Mouse (Mus musculus): Measurements from ENCODE around the gene Atp1b1.

The Atp1b1 gene

GRCm38 (mm10) chr1:164440230-164440629 is 17.9 kb downstream of the Atp1b1 start:
- DNase-seq (ENCODE audit: low read depth), result no peak

- no peak for DNase-seq (ENCODE audit: low read depth)
These were observed 21.4 kb downstream of the Atp1b1 start for GRCm38 (mm10) chr1:164436749-164437148.

DNA sequence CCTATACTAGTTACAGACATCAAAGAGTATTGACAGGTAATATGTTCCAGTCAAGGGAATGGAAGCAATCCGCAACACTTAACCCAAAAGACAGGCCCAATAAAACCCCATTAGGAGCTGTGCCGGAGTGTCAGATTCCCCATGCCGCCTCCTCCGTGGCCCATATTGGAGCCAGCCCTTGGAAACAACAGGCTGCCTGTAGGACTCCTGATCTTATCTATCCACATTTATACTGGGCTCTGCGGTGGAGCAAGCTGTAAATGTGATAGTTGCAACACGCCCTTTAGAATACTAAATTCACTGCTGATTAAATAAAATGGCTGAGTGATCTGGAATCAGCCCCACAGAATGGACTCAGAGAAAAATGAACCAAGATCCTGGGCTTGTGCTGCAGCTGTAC is 24.1 kb downstream of the Atp1b1 start:
- no peak for DNase-seq (ENCODE audit: low read depth)

DNA sequence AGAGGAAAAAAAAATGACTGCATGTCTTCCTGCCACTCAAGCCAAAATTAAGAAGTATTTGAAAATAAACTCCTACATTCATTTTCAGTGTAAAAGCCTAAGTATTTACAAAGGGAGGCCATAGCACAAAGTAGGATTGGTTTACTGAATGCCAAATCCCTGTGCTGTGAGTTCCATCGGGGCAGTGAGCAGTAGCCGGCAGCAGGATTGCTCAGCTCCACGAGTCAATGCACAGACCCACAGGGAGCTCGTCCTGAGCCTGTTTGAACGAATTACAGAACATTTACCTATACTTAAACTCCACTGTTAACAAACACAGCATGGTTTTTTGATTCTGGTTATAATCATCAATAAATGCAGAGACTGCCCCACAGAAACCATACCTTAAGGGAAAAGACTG is 25.5 kb downstream of the Atp1b1 start:
- DNase-seq (ENCODE audit: low read depth), result no peak

- DNase-seq (ENCODE audit: low read depth), result no peak
These were observed 29.5 kb downstream of the Atp1b1 start for GRCm38 (mm10) chr1:164428644-164429043.

GRCm38 (mm10) chr1:164427777-164428176 is 30.4 kb downstream of the Atp1b1 start:
- no peak for DNase-seq (ENCODE audit: low read depth)

DNA sequence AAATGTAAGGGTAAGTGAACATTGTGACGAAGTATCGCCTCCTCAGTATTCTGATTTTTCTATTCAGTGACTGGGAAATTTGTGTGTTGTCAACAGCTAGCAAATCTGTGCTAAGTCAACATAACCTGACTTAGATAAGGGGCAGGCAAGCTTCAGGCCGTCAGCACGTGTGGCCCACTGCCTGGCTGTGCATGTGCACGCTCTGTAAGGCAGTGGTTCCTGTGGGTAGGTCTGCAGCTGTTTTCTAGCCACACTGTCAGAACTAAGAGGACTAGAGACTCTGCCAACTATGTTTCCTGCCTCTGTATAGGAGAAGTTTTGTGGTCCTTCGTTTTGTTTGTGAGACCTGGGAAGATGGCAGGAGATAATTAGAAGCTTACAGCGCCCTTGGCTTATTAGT is 31.9 kb downstream of the Atp1b1 start:
- no peak for DNase-seq (ENCODE audit: low read depth)

- DNase-seq (ENCODE audit: low read depth), result no peak
These were observed 37.4 kb downstream of the Atp1b1 start for GRCm38 (mm10) chr1:164420623-164421354.

DNA sequence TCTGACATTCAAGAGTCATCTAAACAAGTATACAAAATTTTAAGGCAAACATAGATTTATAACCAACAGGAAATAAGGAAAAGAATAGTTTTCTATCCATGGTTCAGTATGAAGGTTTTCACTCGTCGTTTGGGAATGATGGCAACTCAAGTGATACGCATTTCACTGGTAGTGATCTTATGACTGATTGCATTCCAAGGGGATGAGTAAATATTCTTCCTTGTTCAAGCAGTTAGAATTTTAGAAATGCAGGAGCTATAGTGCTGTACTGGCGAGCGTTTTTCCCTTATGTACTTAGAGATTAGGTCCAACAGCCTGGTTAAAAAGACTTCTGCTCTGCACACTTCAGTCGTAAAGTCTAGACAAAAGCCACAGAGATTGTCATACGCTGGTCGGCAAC is 38.8 kb downstream of the Atp1b1 start:
- no peak for DNase-seq (ENCODE audit: low read depth)

GRCm38 (mm10) chr1:164418320-164418719 is 39.8 kb downstream of the Atp1b1 start:
- DNase-seq (ENCODE audit: low read depth), result no peak

GRCm38 (mm10) chr1:164417604-164418003 is 40.6 kb downstream of the Atp1b1 start:
- DNase-seq (ENCODE audit: low read depth), result no peak

DNA sequence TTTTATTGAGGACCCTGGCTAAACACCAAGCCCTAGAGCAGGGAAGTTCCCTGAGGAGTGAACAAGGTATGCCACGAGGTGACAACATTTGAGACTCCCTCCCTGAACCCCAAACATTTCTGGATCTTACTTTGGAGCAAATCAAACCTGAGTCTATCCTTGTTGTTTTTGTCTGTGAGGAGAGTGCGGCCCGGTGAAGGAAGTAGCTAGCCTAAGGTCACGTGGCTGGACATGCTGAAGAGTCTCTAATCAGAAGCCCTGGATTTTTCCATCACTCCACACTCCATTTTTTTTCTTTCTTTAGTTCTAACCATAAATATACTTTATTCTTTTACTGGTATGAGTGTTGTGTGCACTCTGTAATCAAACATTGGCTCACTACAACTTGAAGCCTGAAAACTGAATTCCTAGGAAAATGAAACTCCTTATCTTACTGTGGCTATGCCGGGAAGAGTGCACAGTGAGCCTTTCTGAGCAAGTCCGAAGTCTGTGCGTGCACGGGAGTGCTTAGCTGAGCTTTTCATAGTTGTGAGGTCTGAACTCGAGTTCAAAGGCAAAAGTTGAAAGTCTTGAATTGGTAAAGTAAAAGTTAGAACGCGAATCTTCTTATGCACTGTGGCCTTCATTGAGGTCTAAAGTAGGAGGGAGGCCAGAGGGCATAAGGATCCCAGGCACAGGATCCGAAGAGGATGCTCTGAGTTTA is 41.3 kb downstream of the Atp1b1 start:
- DNase-seq (ENCODE audit: low read depth), result no peak

- DNase-seq (ENCODE audit: low read depth), result no peak
These were observed 42.8 kb downstream of the Atp1b1 start for GRCm38 (mm10) chr1:164415347-164415751.

- peak; percentile 72 for DNase-seq (ENCODE audit: low read depth)
These were observed 44.5 kb downstream of the Atp1b1 start for GRCm38 (mm10) chr1:164413608-164414007.

- peak; percentile 10 for DNase-seq (ENCODE audit: low read depth)
These were observed 45.2 kb downstream of the Atp1b1 start for GRCm38 (mm10) chr1:164412906-164413305.

DNA sequence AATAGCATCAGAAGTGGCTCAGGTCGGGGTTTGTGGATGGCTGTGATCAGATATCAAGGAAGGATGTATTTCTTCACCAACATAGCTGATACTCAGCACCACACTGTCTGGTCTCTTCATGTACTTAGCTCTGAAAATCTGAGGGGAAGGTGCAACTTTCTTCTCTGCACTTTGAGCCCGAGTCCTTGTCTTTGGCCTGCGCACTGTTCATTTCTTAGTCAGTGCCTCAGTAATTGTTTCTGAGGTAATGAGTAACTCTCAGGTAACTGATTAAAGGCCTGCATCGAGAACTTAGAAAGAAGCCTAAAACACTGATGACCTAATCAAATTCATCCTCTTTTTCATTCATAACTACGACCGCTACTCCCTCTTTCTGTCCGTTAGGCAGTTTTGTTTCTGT is 46.8 kb downstream of the Atp1b1 start:
- no peak for DNase-seq (ENCODE audit: low read depth)

DNA sequence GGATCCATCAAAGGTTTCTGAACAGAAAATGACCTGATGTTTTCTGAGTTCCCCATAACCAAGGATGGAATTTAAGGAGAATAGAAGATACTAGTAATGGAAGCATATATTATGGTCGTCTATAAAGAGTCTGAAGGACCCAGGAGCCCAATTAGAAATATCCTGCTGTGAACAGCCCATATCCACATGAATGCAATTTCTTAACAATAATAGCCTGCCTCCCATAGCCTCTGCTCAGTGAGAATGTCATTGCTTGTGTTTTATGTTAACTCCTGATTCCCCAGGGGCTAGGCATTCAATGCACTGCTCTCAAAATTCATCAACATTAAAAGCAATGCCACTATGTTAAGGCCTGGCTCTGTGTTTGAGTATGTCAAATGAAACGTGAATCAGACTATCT is 49.5 kb downstream of the Atp1b1 start:
- DNase-seq (ENCODE audit: low read depth), result no peak

- DNase-seq (ENCODE audit: low read depth), result no peak
These were observed 51.6 kb downstream of the Atp1b1 start for GRCm38 (mm10) chr1:164406506-164406905.

- peak; percentile 47 for DNase-seq (ENCODE audit: low read depth)
These were observed 52.8 kb downstream of the Atp1b1 start for GRCm38 (mm10) chr1:164405385-164405802.

- no peak for DNase-seq (ENCODE audit: low read depth)
These were observed 58.6 kb downstream of the Atp1b1 start for GRCm38 (mm10) chr1:164399578-164399977.

DNA sequence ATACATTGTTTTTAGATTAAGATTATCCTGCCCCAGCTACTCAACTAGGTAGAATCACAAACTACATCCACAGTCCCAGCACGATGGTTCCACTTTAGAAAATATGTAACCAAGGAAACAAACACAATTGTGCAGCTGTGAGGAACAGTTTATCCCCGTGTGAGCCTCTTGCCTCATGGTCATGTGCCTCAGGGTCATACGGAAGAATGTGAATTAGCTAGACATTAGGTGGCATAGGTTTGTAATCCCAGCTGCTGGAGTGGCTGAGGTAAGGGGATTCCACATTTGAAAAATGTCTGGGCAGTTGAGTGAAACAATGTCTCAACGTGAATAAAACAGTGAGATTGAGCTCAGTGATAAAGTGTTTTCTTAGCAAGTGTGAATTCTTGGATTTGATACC is 60.5 kb downstream of the Atp1b1 start:
- DNase-seq (ENCODE audit: low read depth), result no peak

DNA sequence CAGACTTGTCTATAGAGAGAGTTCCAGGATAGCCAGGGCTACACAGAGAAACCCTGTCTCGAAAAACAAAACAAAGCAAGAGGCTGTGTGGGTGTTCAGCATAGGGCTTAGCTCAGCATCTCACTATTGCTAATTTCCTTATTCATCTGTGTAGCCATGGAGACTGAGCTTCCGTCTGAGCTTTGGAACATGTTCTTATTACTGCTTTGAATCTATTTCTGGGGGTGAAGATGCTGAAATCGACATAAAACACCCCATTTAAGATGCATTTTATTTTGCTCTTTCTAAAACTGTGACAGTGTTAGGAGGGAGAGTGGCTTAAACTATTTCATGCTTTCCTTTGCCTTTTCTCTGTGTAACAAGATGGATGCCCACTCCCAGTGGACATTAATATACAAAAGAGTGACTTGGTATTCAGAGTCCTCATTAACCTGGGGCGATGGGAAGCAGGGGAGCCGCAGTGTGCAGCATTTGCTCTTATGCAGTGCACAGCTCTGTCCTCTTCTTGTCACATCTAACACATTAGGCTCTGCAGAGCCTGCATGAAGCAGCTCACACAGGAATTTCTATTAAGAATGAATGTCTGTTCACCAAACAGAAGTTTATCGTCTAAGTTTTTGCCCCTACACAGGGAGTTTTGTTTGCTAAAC is 62.9 kb downstream of the Atp1b1 start:
- DNase-seq (ENCODE audit: low read depth), result no peak

DNA sequence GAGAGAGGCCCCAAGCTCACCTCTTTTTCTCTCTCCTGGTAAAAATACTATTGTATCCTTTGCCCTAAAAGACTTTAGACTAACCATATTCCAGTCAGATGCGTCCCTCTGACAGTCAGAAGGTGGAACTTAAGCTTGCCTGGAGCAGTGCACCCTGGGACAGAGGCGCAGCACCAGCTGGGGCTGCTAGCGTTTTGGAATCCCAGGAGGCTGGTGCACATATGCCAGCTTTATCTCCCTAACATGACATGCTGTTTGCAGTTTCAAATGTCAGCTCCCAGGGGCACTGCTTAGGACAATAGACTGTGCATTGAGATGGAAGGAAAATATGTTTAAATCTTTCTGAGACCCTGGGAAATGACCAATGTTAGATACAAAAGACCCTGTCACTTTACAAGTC is 66.0 kb downstream of the Atp1b1 start:
- no peak for DNase-seq (ENCODE audit: low read depth)

Measured in naive thymus-derived CD4-positive, alpha-beta T cell, adult 2 months (primary cell).